ENCODE assay signal across 28 mouse cellular contexts in the genomic region with DNA sequence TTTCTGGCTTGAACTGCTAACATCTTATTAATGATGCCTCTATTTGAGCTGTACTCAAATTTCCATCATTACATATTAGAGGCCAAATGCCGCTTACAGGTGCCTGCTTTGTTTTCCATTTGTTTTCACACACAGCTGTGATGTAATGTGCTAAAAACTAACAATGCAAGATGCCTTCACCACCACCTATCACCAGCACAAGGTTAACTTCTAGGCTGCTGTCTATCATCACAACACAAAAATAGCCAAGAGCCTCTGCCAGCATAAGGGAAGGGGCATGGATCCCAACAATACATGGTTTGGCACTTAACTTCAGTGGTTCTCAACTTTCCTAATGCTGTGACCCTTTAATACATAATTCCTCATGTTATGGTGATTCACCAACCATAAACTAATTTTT.
DNase-seq lines count a peak whose midpoint lies in the region; ATAC-seq lines count a peak whose summit lies in the region.
"Had no signal": no experiment of that assay in that cellular context is flagged by ENCODE, and none has a peak within 500 bp of the region (broad histone marks: within the 10 kb centered on the region; RNA-seq: fewer than 3 reads in every experiment).

No protein-coding gene starts in this region.

- no peaks in the 10 kb centered on the region for H3K36me3 ChIP-seq in heart, embryonic 11.5 days (ENCODE audit: control insufficient read depth, insufficient read depth, low read length)
- H3K36me3 ChIP-seq in intestine, embryonic 14.5 days (ENCODE audit: control insufficient read depth, insufficient read depth, low read length), result no peaks in the 10 kb centered on the region
- H3K36me3 ChIP-seq in intestine, embryonic 16.5 days (ENCODE audit: control insufficient read depth, insufficient read depth, low read length), result no peaks in the 10 kb centered on the region
- H3K36me3 ChIP-seq: forebrain, embryonic 15.5 days; hindbrain, embryonic 12.5 days; hindbrain, embryonic 15.5 days; intestine, embryonic 15.5 days had no signal

- no peak for ATAC-seq in heart, embryonic 11.5 days (replicated peaks; ENCODE audit: insufficient number of reproducible peaks, low FRiP score, low TSS enrichment)
- no peak for ATAC-seq in intestine, embryonic 14.5 days (replicated peaks; ENCODE audit: low FRiP score, low TSS enrichment, low read depth)
- ATAC-seq in intestine, embryonic 16.5 days, result no peak
- ATAC-seq: activated CD4-positive, CD25-positive, alpha-beta regulatory T cell, adult 4 months; forebrain, embryonic 15.5 days; intestine, embryonic 15.5 days had no signal

- H3K4me1 ChIP-seq in heart, embryonic 11.5 days (ENCODE audit: control insufficient read depth, insufficient read depth, low read length), result peaks cover 24% of the 10 kb centered on the region
- no peaks in the 10 kb centered on the region for H3K4me1 ChIP-seq in intestine, embryonic 14.5 days (replicated peaks; ENCODE audit: control insufficient read depth, insufficient read depth, low read length)
- no peaks in the 10 kb centered on the region for H3K4me1 ChIP-seq in intestine, embryonic 16.5 days (ENCODE audit: control insufficient read depth, insufficient read depth, low read length)
- H3K4me1 ChIP-seq: embryonic facial prominence, embryonic 10.5 days; forebrain, embryonic 15.5 days; hindbrain, embryonic 15.5 days; intestine, embryonic 15.5 days had no signal

- WGBS in heart, embryonic 11.5 days (ENCODE audit: insufficient replicate concordance), result 74% methylated on average over 1 of the region's 1 CpGs
- 94% methylated on average over 1 of the region's 1 CpGs for WGBS in intestine, embryonic 14.5 days
- 82% methylated on average over 1 of the region's 1 CpGs for WGBS in intestine, embryonic 16.5 days

- peak; percentile 91 for DNase-seq in heart, adult 11 months
- peak; percentile 23 for DNase-seq in heart, adult 8-10 months (ENCODE audit: low spot score)
- DNase-seq in heart, postnatal 36 days, result no peak
- DNase-seq in intestine, embryonic 14.5 days (ENCODE audit: low spot score), result peak; percentile 25
- no peak for DNase-seq in layer of hippocampus, adult 9-10 months (ENCODE audit: low spot score)
- DNase-seq: adrenal gland, adult 8-10 months; adrenal gland, postnatal 25 days; cerebellum, adult 11-12 months; cerebellum, adult 8-10 months; cerebellum, postnatal 10 days; cerebellum, postnatal 36 days; embryo, embryonic 11 days; gastrocnemius, postnatal 25 days; kidney, adult 18-20 months; kidney, adult 9 months had no signal

- no peak overlapping the region for H3K27ac ChIP-seq in heart, embryonic 11.5 days (ENCODE audit: low read depth, low read length)
- no peak overlapping the region for H3K27ac ChIP-seq in intestine, embryonic 14.5 days (ENCODE audit: low read depth)
- no peak overlapping the region for H3K27ac ChIP-seq in intestine, embryonic 16.5 days (ENCODE audit: low read length)
- H3K27ac ChIP-seq: embryonic facial prominence, embryonic 10.5 days; embryonic facial prominence, embryonic 13.5 days; forebrain, embryonic 12.5 days; forebrain, embryonic 15.5 days; hindbrain, embryonic 12.5 days; hindbrain, embryonic 15.5 days; intestine, embryonic 15.5 days had no signal

- H3K4me2 ChIP-seq in heart, embryonic 11.5 days, result no peak overlapping the region
- no peak overlapping the region for H3K4me2 ChIP-seq in intestine, embryonic 14.5 days (ENCODE audit: low read length)
- no peak overlapping the region for H3K4me2 ChIP-seq in intestine, embryonic 16.5 days (ENCODE audit: low read depth, low read length)
- H3K4me2 ChIP-seq: embryonic facial prominence, embryonic 13.5 days; forebrain, embryonic 12.5 days; forebrain, embryonic 15.5 days; hindbrain, embryonic 12.5 days; hindbrain, embryonic 15.5 days; intestine, embryonic 15.5 days had no signal

- no peaks in the 10 kb centered on the region for H3K27me3 ChIP-seq in heart, embryonic 11.5 days (ENCODE audit: control insufficient read depth, insufficient read depth, low read length)
- H3K27me3 ChIP-seq in intestine, embryonic 14.5 days (replicated peaks; ENCODE audit: control insufficient read depth, insufficient read depth, low read length), result no peaks in the 10 kb centered on the region
- no peaks in the 10 kb centered on the region for H3K27me3 ChIP-seq in intestine, embryonic 16.5 days (replicated peaks; ENCODE audit: control insufficient read depth, insufficient read depth, low read length)
- H3K27me3 ChIP-seq: CH12.LX; embryonic facial prominence, embryonic 13.5 days; forebrain, embryonic 12.5 days; forebrain, embryonic 15.5 days; hindbrain, embryonic 12.5 days; hindbrain, embryonic 15.5 days; intestine, embryonic 15.5 days had no signal

- H3K9ac ChIP-seq in heart, embryonic 11.5 days (ENCODE audit: low read depth, low read length), result no peak overlapping the region
- no peak overlapping the region for H3K9ac ChIP-seq in intestine, embryonic 14.5 days (ENCODE audit: low read length)
- no peak overlapping the region for H3K9ac ChIP-seq in intestine, embryonic 16.5 days (ENCODE audit: low read depth, low read length)
- H3K9ac ChIP-seq: embryonic facial prominence, embryonic 13.5 days; forebrain, embryonic 12.5 days; forebrain, embryonic 15.5 days; hindbrain, embryonic 12.5 days; hindbrain, embryonic 15.5 days; intestine, embryonic 15.5 days had no signal

- H3K4me3 ChIP-seq in heart, embryonic 11.5 days (ENCODE audit: low read depth, low read length), result no peak overlapping the region
- no peak overlapping the region for H3K4me3 ChIP-seq in intestine, embryonic 14.5 days (ENCODE audit: low read depth, low read length)
- H3K4me3 ChIP-seq in intestine, embryonic 16.5 days (ENCODE audit: low read length), result no peak overlapping the region
- H3K4me3 ChIP-seq: embryonic facial prominence, embryonic 10.5 days; embryonic facial prominence, embryonic 13.5 days; erythroblast, embryonic 14.5 days; forebrain, embryonic 12.5 days; forebrain, embryonic 15.5 days; hindbrain, embryonic 12.5 days; hindbrain, embryonic 15.5 days; intestine, embryonic 15.5 days had no signal

- H3K9me3 ChIP-seq in heart, embryonic 11.5 days (replicated peaks; ENCODE audit: control insufficient read depth, low read length), result no peaks in the 10 kb centered on the region
- no peaks in the 10 kb centered on the region for H3K9me3 ChIP-seq in intestine, embryonic 14.5 days (ENCODE audit: control insufficient read depth, low read length)
- H3K9me3 ChIP-seq in intestine, embryonic 16.5 days (ENCODE audit: control insufficient read depth, low read length), result no peaks in the 10 kb centered on the region
- H3K9me3 ChIP-seq: embryonic facial prominence, embryonic 10.5 days; embryonic facial prominence, embryonic 13.5 days; forebrain, embryonic 12.5 days; forebrain, embryonic 15.5 days; G1E; hindbrain, embryonic 12.5 days; hindbrain, embryonic 15.5 days; intestine, embryonic 15.5 days had no signal

- intact Hi-C loops in heart, postnatal 36 days (cut with DNase I), result no loop called here

Comparison
In these comparisons a context has a peak if more than half of its experiments do, and no peak if none do; other contexts are left out.
1. DNase-seq: peak in heart, adult 11 months (single experiment), heart, adult 8-10 months (single experiment) and intestine, embryonic 14.5 days (single experiment); none in heart, postnatal 36 days (0 of 2) and layer of hippocampus, adult 9-10 months (single experiment).